Mouse (Mus musculus): ENCODE data around the gene Snrpg. TPM values are rescaled to one million over a fixed set of nuclear protein-coding genes. Genes with fewer than 3 reads are reported as not detected.
"Not testable (repeated sequence)": the region's sequence is repeated elsewhere in the genome, so short reads cannot be mapped to it uniquely, and the experiment has no call there.

Gene Snrpg
- polyA plus RNA-seq, 1 experiment, result 66.9 TPM

GRCm38 (mm10) chr6:86366125-86366852, 4.8 kb upstream of the Snrpg start:
- 23% methylated on average over 25 of the region's 25 CpGs for WGBS
- DNase-seq (ENCODE audit: low read depth, low spot score), result peak; percentile 28

- no peak for DNase-seq (ENCODE audit: low read depth, low spot score)
- WGBS, result 43% methylated on average over 2 of the region's 2 CpGs
Observed at GRCm38 (mm10) chr6:86366853-86367249, 4.3 kb upstream of the Snrpg start.

- 88% methylated on average over 5 of the region's 5 CpGs for WGBS
- no peak for DNase-seq (ENCODE audit: low read depth, low spot score)
Observed at GRCm38 (mm10) chr6:86368479-86368878, 2.6 kb upstream of the Snrpg start.

GRCm38 (mm10) chr6:86370093-86370713, 901 bp upstream of the Snrpg start:
- WGBS, result 68% methylated on average over 3 of the region's 3 CpGs
- no peak for DNase-seq (ENCODE audit: low read depth, low spot score)

GRCm38 (mm10) chr6:86371340-86371911, 322 bp downstream of the Snrpg start:
- DNase-seq (ENCODE audit: low read depth, low spot score), result peak; percentile 81
- under 1% methylated on average over 50 of the region's 50 CpGs for WGBS

- 3% methylated on average over 12 of the region's 12 CpGs for WGBS
- no peak for DNase-seq (ENCODE audit: low read depth, low spot score)
Observed at GRCm38 (mm10) chr6:86371950-86372516, 929 bp downstream of the Snrpg start.

- DNase-seq (ENCODE audit: low read depth, low spot score), result no peak
- WGBS, result 93% methylated on average over 6 of the region's 6 CpGs
Observed at GRCm38 (mm10) chr6:86373556-86373955, 2.5 kb downstream of the Snrpg start.

GRCm38 (mm10) chr6:86378341-86378740, 7.2 kb downstream of the Snrpg start:
- WGBS, result 82% methylated on average over 3 of the region's 3 CpGs
- DNase-seq (ENCODE audit: low read depth, low spot score), result no peak

GRCm38 (mm10) chr6:86380112-86380511, 9.0 kb downstream of the Snrpg start:
- DNase-seq (ENCODE audit: low read depth, low spot score), result not testable (repeated sequence)
- WGBS, result 71% methylated on average over 8 of the region's 8 CpGs

- DNase-seq (ENCODE audit: low read depth, low spot score), result no peak
Observed at GRCm38 (mm10) chr6:86382551-86382950, 11.4 kb downstream of the Snrpg start.

- no peak for DNase-seq (ENCODE audit: low read depth, low spot score)
- 58% methylated on average over 16 of the region's 16 CpGs for WGBS
Observed at GRCm38 (mm10) chr6:86383370-86383769, 12.3 kb downstream of the Snrpg start.

- no peak for DNase-seq (ENCODE audit: low read depth, low spot score)
- 59% methylated on average over 4 of the region's 4 CpGs for WGBS
Observed at GRCm38 (mm10) chr6:86384692-86385091, 13.6 kb downstream of the Snrpg start.

GRCm38 (mm10) chr6:86385362-86386104, 14.4 kb downstream of the Snrpg start:
- 86% methylated on average over 5 of the region's 5 CpGs for WGBS
- DNase-seq (ENCODE audit: low read depth, low spot score), result no peak

- no peak for DNase-seq (ENCODE audit: low read depth, low spot score)
- 90% methylated on average over 12 of the region's 12 CpGs for WGBS
Observed at GRCm38 (mm10) chr6:86387313-86387712, 16.2 kb downstream of the Snrpg start.

GRCm38 (mm10) chr6:86388461-86388860, 17.4 kb downstream of the Snrpg start:
- DNase-seq (ENCODE audit: low read depth, low spot score), result no peak
- WGBS, result 83% methylated on average over 18 of the region's 18 CpGs

- no peak for DNase-seq (ENCODE audit: low read depth, low spot score)
- 91% methylated on average over 5 of the region's 5 CpGs for WGBS
Observed at GRCm38 (mm10) chr6:86391326-86391725, 20.2 kb downstream of the Snrpg start.

- WGBS, result 96% methylated on average over 1 of the region's 1 CpGs
- no peak for DNase-seq (ENCODE audit: low read depth, low spot score)
Observed at GRCm38 (mm10) chr6:86393187-86393586, 22.1 kb downstream of the Snrpg start.

- 82% methylated on average over 17 of the region's 17 CpGs for WGBS
- no peak for DNase-seq (ENCODE audit: low read depth, low spot score)
Observed at GRCm38 (mm10) chr6:86394078-86394720, 23.1 kb downstream of the Snrpg start.

- WGBS, result 92% methylated on average over 9 of the region's 9 CpGs
- DNase-seq (ENCODE audit: low read depth, low spot score), result no peak
Observed at GRCm38 (mm10) chr6:86395021-86395420, 23.9 kb downstream of the Snrpg start.

- WGBS, result 27% methylated on average over 10 of the region's 10 CpGs
- DNase-seq (ENCODE audit: low read depth, low spot score), result no peak
Observed at GRCm38 (mm10) chr6:86395969-86396368, 24.9 kb downstream of the Snrpg start.
